Mouse (Mus musculus): ENCODE data around the gene Tom1l1. TPM values are rescaled to one million over a fixed set of nuclear protein-coding genes. Genes with fewer than 3 reads are reported as not detected.
A peak's percentile ranks its signal among the peaks of the same experiment; 100 is the strongest.

Gene Tom1l1
- total RNA-seq, 2 experiments from 2014 or later: 270 to 280 TPM

DNA sequence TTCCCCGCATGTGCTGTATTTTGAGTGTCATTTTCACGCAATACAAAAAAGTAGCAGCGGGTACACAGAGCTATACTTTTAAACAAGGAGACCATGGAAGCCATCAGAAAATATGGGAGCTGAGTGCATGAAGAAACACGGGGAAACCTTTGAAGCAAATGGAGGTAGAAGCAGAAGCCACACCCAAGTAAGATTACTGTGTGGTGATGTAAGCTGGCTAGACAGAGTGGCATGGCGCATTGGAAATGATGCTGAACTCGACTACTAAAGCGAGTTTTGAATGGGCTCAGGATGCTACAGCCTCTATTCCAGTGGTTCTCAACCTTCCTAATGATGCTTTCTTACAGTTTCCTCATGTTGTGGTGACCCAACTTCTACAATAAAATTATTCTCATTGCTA lies 11.1 kb downstream of the Tom1l1 start:
- peak; percentile 66 for ATAC-seq (replicated peaks; ENCODE audit: low FRiP score, poor library complexity, severe bottlenecking)

DNA sequence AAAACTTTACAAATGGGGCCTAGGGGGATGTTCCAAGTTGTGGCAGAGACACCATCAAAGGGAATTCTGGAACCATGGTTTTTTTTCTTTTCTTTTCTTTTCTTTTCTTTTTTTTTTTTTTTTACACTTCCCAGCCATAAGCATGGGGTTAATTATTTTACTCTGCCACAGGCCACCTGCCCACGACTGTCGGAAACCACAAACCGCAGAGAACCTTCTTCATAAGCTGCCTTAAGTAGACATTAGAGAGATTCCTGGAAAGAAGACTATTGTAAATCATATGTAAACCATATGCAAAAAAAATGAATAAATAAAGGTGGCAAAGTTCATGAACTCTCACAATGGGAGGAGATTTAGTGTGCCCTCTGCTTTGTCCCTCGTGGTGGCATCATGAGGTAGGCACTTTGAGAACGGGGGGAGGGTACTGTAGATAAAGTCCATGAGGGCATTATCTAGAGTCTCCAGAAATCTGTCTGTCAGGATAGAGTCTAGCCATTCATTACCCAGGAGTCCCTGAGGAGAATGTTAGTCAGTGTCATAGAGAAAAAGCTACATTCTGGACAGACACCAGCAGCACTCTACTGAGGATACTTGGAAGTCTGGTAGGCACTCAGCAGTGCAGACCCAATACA lies 12.6 kb downstream of the Tom1l1 start:
- peak; percentile 96 for ATAC-seq (replicated peaks; ENCODE audit: low FRiP score, poor library complexity, severe bottlenecking)

GRCm38 (mm10) chr11:90667325-90667724 lies 20.8 kb downstream of the Tom1l1 start:
- ATAC-seq (replicated peaks; ENCODE audit: low FRiP score, poor library complexity, severe bottlenecking): no peak

DNA sequence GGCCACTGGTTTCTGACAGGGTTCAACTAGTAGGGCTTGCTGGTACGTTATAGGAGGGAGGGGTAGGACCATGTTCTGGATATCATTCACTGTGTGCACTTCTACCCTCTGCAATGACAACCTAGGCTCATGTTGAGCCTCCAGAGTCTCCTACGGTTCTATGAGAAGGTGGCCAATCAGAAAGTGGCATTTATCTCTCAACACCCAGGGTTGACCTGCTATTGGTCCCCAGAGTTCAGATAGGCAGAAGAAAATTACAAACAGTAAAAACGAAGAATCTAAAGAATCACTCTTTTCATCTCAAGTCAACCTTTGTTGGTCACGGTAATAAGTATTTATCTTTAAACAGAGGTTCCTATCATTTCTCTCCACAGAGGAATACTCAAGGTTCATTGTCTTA lies 21.2 kb downstream of the Tom1l1 start:
- peak; percentile 74 for ATAC-seq (replicated peaks; ENCODE audit: low FRiP score, poor library complexity, severe bottlenecking)

GRCm38 (mm10) chr11:90666144-90666757 lies 21.9 kb downstream of the Tom1l1 start:
- ATAC-seq (replicated peaks; ENCODE audit: low FRiP score, poor library complexity, severe bottlenecking): peak; percentile 43

- ATAC-seq (replicated peaks; ENCODE audit: low FRiP score, poor library complexity, severe bottlenecking): no peak
Measured at GRCm38 (mm10) chr11:90665161-90665560, 23.0 kb downstream of the Tom1l1 start.

DNA sequence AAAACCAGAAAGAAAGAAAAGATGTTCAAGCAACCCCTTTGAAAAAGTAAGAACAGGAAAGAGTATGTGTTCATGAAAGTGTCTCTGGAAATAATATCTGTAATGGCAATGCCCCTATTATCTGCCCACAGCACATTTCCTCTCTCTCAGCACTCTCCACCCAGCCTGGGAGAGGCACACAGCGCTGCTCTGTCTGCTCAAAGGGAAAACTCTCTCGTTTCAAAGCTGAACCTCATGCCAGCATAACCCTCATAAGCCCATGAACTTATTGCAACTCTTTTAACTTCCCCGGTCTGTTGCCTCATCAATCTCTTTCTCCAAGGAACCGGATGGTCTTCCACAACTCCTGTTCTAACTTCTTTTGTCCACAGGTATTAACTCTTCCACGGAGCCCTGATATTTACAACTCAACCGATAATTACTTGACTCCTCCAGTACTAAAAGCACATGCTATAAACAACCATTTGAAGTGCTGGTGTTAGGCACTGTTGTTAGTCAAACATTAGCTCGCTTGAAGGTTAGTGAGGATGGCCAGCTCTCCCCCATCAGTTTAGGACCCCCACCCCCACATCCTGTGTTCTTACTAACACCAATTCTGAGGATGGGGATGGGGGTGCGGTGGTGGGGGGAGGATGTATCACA lies 23.7 kb downstream of the Tom1l1 start:
- ATAC-seq (replicated peaks; ENCODE audit: low FRiP score, poor library complexity, severe bottlenecking): peak; percentile 85

- ATAC-seq (replicated peaks; ENCODE audit: low FRiP score, poor library complexity, severe bottlenecking): no peak
Measured at GRCm38 (mm10) chr11:90663618-90664297, 24.4 kb downstream of the Tom1l1 start.

GRCm38 (mm10) chr11:90663052-90663451 lies 25.1 kb downstream of the Tom1l1 start:
- ATAC-seq (replicated peaks; ENCODE audit: low FRiP score, poor library complexity, severe bottlenecking): peak; percentile 75

DNA sequence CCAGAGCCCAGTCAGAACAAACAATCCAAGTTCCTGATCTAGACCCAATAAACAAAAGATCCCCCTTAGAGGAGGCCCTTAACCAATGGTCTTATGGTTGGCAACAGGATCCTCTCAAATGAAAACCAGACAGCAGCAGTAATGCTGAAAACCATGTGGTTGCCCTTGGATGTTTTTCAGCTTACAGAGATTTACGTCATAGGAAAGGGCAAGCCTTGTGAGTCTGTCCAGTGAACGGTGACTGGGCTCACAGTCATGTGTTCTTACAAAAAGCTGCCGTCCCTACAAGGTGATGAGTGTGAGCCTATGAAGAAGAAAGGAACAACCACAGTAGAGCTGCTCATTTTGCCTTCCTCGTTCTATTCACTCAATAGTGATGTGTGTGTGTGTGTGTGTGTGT lies 27.5 kb downstream of the Tom1l1 start:
- ATAC-seq (replicated peaks; ENCODE audit: low FRiP score, poor library complexity, severe bottlenecking): no peak

DNA sequence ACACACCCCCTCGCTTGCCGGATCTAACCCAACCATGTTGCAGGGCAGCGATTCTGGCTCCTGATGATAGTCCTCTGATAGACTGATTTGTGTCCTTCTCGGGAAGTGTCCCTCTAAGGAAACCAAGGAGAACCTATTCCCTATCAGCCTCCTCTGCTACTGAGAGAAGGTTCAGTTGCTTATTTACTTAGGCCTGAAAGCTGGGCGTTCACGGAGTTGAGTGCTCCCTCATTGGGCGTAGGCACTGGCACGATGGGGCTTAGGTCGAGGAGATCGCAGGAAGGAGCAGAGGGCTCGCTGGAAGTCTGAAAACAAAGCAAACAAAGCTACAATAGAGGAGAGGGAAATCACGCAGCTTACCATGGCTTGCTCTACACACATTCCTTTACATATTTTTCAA lies 30.6 kb downstream of the Tom1l1 start:
- ATAC-seq (replicated peaks; ENCODE audit: low FRiP score, poor library complexity, severe bottlenecking): no peak

GRCm38 (mm10) chr11:90652603-90653002 lies 35.6 kb downstream of the Tom1l1 start:
- ATAC-seq (replicated peaks; ENCODE audit: low FRiP score, poor library complexity, severe bottlenecking): no peak

DNA sequence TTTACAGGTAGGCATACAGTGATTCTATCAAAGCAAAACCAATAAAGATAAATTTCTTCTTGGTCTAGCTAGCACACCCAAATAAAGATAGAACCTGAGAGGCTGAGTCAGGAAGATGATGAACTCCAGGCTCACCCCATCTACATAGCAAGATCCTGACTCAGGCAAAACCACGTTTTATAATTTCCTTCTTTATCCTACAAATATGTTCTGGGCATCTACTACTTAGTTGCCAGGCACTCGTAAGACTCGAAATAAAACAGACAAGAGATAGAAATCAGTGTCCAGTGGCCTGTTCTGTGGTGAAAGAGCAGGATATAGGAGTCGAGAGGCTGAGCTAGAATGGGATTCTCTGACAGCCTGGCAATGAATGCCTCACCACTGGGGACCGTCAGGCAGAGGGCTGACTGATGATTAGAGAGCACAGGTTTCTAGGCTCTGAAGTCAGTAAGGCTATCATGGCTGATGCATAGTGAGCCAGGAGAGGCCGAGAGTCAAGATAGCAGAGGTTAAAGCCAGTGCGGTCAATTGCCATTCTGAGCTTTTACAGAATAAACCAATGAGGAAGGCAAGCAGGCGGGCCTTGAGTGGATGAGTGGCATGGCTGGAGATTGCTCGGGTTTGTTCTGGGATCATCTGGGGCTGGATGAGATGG lies 37.8 kb downstream of the Tom1l1 start:
- ATAC-seq (replicated peaks; ENCODE audit: low FRiP score, poor library complexity, severe bottlenecking): no peak

DNA sequence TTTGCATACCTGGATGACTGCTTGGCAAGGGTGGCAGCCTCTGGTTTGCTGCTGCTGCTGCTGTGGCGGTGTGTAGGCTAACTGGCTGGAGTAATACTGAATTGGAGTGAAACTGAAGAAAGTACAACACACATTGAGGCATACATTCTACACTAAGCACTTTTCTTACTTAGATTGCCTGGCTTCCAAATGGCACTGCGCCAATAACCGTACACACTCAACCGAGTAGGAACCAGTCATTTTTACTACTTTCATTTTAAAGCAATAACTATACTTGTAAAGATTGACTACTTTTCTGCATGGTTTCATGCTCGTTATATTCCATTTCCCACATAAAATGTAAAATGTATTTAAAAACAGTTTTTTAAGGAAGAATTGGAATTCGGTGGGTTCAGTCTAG lies 38.4 kb downstream of the Tom1l1 start:
- ATAC-seq (replicated peaks; ENCODE audit: low FRiP score, poor library complexity, severe bottlenecking): no peak

GRCm38 (mm10) chr11:90638312-90638830 lies 49.8 kb downstream of the Tom1l1 start:
- ATAC-seq (replicated peaks; ENCODE audit: low FRiP score, poor library complexity, severe bottlenecking): peak; percentile 65

DNA sequence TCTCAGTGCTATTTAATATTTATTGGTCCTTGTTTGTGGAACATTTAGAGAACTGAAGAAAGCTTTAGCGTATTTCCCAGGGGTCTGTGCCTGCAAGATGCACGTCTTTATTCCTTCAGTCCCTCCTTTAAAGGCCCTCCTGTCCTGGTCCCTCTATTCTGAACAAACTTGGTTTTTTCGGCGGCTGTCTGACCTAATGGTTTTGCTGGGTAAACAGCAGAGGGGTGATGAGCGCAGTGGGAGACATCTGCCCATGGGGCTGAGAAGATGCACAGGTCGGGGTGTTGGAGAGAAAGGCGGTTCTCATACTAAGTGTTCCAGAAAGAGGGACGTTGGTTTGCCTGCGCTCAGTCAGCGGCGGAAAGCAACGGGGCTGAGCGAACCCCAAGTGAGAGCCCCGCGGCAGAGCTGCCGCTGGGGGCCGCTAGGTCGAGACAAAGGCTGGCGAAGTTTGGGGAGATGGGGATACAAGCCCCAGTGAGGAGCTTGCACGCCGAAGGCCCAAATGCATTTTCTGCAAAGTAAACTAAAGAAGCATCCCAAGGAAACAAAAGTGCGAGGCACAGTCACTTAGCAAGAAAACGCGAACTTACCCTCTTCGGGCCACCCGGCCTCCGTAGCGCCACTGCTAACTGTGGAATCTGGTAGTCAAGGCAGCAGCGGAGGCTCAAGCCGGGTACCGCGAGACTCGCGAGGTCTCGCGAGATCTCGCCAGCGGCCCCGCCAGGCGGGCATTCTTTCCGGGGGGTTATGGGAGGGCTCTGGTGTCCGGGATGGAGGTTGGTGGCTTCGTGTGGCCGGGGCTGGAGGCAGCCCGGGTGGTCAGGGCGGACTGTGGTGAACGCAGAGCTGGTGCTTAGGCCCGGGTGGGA lies 50.5 kb downstream of the Tom1l1 start, which contains the start of the genes Stxbp4 and Cox11:
Stxbp4 (minus strand) TSS at position 645 of the 872 bp plus-strand sequence.
Cox11 (plus strand) TSS at position 734 of the 872 bp plus-strand sequence.
- ATAC-seq (replicated peaks; ENCODE audit: low FRiP score, poor library complexity, severe bottlenecking): peak; percentile 92

DNA sequence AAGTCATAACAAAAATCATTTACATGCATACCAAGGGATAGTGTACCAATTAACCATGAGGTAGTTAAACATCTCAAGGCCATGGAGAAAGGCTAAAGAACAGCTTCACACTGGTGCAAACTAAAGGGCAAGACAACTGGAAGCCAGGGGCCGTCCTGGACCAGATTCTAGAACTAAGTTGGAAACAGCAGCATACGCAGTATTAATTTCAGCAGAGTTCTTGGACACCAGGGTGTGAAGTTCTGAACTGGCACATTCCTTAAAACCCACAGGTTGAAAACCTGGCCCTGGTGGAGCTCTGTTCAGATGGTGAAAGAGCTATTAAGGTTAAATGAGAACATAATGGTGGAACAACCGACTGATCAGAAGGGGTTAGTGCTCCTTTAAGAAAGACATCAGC lies 53.5 kb downstream of the Tom1l1 start:
- ATAC-seq (replicated peaks; ENCODE audit: low FRiP score, poor library complexity, severe bottlenecking): no peak

GRCm38 (mm10) chr11:90632480-90632879 lies 55.7 kb downstream of the Tom1l1 start:
- no peak for ATAC-seq (replicated peaks; ENCODE audit: low FRiP score, poor library complexity, severe bottlenecking)

- no peak for ATAC-seq (replicated peaks; ENCODE audit: low FRiP score, poor library complexity, severe bottlenecking)
Measured at GRCm38 (mm10) chr11:90627751-90628150, 60.4 kb downstream of the Tom1l1 start.
